Mouse (Mus musculus) thymus, adult 18-20 months (tissue): ENCODE measurements at regions not wholly inside any gene's neighbourhood (a gene's known extent, or its start where the extent isn't known, plus 50 kb on each side); places are given as distances from the start of the nearest gene placed in this dataset.

Source experiments
- DNase-seq, 2 experiments: peaks; one replicate each; pipeline ENCODE4 v3.0.0; 2022; ENCODE audit warnings: mixed read lengths in 2 of 2

DNA sequence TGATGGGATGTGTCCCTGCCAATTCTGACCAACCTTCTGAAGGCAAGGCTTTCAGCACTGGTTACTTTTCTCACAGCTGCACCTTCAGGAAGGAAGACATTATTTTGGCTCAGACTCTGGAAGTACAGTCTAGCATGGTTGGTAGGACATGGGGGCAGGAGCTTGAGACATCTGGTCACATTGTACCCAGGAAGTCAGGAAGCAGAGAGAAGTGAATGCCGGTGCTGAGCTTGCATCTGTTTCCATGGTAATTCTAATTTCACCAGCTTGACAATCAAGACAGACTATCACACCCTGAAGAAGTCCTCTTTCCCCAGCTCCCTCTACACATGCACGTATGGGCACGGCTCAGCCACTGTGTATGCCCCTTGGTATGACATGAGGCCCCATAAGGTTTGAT lies 210.6 kb downstream of the Cyp26b1 start:
- DNase-seq, result no peak

DNA sequence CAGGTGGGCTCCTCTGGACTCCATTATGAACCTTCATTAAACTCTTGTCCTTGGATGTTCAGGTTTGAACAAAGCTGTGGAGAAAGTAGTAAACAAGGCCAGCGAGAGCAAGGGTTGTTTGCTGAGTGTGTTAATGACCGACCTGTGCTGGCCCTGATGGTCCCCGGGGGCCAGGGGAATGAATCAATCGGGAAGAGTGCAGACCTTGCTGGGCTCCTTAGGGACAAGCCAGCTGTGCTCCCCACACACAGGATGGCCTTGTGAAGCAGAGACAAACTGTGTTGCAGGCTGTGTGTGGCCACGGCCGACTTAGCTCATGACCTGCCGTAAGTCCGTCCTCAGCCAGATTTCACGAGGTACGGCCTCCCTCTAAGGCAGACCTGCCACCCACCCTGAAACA lies 212.1 kb downstream of the Cyp26b1 start:
- DNase-seq, result no peak

DNA sequence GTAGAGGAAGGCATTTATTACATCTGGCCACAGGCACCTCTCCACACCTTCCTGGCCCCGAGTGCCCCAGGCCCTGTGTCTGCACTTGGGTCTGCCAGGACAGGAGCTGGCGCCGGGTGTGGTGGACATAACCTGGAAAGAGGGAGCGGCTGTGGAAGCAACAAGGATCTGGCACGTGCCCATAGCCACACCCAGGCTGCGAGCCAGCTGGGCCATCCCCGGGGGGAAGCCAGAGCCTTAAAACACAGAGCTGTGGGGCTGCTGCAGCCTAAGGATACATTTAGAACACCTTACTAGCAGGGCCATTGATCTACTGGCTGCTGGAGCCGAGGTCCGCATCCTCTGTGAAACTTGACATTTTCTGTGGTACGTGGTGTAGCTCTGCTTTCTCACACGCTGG lies 217.0 kb downstream of the Cyp26b1 start:
- no peak for DNase-seq

DNA sequence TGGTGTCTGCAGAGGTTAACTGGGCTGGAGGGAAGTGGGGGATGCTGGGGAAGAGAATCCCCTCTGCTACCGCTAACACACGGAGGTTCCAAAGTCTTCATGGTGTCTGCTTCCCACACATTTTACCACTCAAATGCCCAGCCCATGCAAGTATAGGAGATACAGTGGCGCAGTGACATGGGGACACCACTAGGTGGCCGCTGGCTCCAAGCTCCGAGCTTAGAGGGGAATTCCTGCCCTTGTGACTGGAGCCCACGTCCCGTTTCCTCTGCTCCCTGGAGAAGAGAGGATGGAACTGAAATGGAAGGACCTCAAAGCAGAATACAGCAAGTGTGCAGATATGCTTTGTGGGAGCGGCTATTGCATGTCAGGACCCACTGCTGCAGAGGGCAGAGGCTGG lies 218.2 kb downstream of the Cyp26b1 start:
- no peak for DNase-seq

- DNase-seq, result no peak
These were observed 227.3 kb downstream of the Cyp26b1 start for GRCm38 (mm10) chr6:84366365-84366764.

DNA sequence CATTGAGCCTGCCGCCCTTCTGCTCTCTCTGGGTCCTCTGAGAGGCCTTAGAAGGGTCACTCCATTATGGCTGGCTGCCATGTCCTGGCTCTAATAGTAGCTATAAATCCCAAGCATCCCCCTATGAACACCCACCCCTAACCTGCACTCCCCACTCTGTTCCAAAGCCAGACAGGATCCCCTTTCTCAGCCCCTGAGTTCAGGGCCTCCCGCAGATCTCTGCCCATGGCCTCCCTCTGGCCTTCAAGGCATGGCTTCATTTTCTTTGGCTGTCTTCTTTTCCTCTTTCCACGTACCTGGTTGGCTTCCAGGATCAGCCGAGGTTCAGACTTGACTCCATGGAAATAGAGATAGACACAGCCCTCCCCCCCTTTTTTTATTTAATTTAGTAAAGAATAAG lies 227.8 kb downstream of the Cyp26b1 start:
- no peak for DNase-seq

- DNase-seq, result no peak
These were observed 228.7 kb downstream of the Cyp26b1 start for GRCm38 (mm10) chr6:84364964-84365363.

DNA sequence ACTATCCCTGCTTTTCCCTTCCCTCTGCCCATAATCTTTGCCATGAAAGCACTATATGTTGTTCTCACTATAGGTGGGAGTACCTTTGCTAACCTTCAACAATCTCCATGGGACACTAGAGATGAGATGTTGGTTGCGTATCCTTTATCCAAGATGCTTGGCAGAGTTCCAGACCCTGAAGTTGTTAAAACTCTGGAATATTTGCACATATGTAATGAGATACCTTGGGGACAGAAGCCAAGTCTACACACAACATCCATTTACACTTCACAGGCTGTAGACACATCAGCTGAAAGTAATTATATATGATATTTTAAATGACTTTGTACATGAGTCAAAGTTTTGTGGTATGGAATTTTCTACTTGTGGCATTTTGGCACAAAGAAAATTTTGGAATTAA lies 231.4 kb downstream of the Cyp26b1 start:
- DNase-seq, result no peak

DNA sequence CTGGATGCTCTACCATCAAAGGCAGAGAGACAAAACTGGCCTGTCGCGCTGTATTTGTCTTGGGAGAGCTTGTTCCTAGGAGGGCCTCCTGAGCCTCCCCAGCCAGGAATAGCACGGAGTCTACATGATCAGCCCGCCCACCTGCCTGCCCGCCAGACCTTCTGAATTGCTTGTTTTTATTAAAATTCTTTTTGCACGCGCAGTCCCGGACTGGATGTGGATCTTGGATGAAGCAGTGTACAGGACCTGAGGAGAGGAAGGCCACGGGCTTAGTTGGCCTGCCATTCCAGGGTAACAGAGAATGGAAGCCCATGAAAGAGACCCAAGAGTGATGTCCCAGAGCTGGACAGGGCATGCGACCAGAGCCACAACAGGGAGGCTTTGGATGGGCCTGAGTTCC lies 235.8 kb downstream of the Cyp26b1 start:
- DNase-seq, result no peak

GRCm38 (mm10) chr6:84353425-84354220 lies 240.1 kb downstream of the Cyp26b1 start:
- no peak for DNase-seq

- no peak for DNase-seq
These were observed 248.8 kb downstream of the Cyp26b1 start for GRCm38 (mm10) chr6:84344936-84345335.

DNA sequence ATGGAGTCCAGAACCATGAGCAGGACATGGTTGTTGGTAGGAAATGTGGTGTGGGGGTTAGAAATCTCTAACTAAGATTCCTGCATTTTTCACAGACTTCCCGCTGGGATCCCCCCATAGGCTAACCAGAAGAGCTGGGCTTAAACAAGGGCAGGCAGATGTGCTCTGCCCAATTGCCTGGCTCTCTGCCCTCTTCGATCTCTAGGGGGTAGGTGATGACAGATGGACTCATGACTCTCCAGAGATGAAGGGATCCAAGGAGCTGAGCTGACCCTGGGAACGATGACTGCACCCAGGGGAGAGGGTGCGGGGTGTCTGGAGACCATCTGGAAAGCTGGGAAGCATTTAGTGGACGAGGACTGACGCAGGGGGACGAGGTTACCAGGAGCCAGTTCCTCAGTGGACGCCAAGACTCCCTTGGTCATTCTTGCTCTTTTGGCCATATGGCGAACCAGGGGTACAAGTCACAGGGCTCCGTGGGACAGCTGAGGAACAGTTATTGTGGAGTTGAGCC lies 260.0 kb downstream of the Cyp26b1 start:
- no peak for DNase-seq

- no peak for DNase-seq
These were observed 264.6 kb downstream of the Cyp26b1 start for GRCm38 (mm10) chr6:84329106-84329505.

GRCm38 (mm10) chr6:84328030-84328390 lies 265.7 kb downstream of the Cyp26b1 start:
- no peak for DNase-seq

DNA sequence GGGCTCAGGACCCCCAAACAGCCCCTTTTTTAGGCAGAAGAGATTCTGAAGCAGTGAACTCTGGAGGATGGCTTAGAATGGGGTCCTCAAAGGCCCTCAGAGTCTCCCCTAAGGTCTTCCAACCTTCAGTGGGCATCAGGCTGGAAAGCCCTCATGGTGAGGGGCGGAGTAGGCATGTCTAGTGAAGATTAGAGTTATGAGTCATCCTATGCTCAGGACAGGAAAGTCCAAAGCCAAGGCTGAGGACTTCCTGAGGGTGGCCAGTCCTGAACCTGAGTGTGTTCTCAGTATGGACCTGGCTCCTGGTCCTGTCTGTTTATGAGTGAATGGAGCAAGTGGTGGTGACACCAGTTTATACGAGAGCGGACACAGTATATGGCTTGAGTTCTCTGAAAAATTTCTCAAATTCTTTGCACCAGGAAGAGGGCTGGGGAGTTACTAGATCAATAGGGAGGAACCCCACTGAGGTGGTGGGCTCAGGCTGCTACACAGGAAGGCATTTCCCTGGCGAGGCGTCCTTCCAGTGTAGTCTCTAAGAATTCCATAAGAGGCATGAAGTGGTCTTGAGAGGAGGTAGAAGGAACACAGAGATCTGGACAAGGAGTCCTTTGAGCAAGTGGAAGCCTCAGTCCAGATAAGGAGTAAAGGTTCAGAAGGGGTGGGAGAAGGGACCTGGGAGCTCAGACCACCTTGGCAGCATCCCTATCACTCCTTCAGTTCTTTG lies 266.2 kb downstream of the Cyp26b1 start:
- DNase-seq, result no peak

- DNase-seq, result no peak
These were observed 268.2 kb downstream of the Cyp26b1 start for GRCm38 (mm10) chr6:84325384-84326114.

DNA sequence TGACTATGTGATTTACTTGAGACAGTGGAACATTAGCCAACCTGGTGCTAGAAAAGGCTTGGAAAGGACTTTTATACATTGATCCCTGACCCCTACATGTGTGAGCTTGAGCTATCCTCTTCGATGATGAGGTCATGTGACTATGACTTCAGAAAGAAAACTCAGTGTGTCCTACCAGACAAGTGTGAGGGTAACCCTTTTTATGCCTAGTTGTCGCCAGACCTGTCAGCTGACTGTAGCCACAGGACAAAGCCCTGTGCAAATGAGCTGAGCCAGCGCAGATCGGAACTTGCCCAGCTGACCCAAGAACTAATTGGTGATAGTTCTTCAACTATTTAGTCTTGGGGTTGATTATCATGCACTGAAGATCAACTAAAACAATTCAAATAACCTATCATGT lies 269.5 kb downstream of the Cyp26b1 start:
- no peak for DNase-seq

DNA sequence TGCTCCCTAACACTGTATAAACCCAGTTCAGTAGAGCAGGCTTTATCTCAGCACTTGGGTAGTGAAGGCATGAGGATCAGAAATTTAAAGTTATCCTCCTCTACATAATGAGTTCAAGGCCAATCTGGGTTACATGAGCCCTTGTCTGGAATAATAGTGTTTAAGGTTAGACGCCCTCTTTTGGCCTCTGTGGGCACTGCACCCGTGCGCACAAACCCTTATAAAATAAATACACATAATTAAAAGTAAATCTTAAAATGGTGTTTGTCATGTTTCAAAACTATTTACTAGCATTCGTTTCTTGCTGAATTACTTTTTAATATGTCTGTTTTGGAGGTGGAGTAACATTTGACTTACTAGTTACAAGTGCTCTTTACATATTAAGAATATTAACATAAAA lies 271.2 kb downstream of the Cyp26b1 start:
- DNase-seq, result no peak

- no peak for DNase-seq
These were observed 273.1 kb downstream of the Cyp26b1 start for GRCm38 (mm10) chr6:84320586-84320985.

- no peak for DNase-seq
These were observed 274.9 kb downstream of the Cyp26b1 start for GRCm38 (mm10) chr6:84318774-84319173.

DNA sequence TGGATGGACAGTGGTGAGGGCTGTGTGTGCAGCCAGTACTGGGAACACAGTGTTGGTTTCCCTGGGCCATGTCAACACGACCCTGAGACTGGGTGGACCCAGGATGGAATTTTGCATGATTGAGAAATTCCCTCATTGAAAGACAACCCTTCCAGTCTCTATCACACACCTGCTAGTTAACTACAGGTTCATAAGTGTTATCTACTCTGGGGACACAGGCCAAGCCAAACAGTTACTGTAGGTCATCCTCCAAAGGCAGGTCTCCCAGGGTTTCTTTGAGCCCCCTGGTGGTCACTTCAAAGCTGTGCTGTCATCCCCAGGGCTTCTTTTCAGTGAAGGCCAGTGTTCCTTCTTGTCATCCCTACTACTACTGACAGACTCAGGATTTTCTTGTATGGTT lies 276.7 kb downstream of the Cyp26b1 start:
- DNase-seq, result no peak

GRCm38 (mm10) chr6:84315175-84315912 lies 278.4 kb downstream of the Cyp26b1 start:
- no peak for DNase-seq

DNA sequence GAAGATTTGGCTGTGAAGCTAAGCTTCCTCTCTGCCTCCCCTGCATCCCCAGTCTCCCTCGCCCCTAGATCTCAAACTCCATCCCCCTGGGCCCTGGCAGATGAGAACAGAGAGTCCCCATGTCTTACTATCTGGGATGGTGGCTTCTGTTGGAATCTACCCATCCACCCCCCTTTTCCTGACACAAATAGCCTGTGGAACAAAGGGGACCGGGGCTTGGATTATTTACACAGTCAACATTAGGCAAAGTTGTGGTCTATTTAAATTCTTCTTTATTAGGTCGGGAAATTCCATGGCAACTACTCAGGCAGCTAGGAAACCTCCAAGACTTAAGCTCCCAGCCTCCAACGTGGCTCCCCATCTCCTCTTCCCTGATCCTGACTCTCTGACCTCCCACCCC lies 279.9 kb downstream of the Cyp26b1 start:
- no peak for DNase-seq
